In genomic region chr13:90722599-90723532, GRCm38 (mm10) we compare ENCODE assay signal across 16 mouse cellular contexts.
DNase-seq lines count a peak whose midpoint lies in the region; ATAC-seq and TF ChIP-seq lines count a peak whose summit lies in the region.
"Had no signal": no experiment of that assay in that cellular context is flagged by ENCODE, and none has a peak within 500 bp of the region (broad histone marks: within the 10 kb centered on the region; RNA-seq: fewer than 3 reads in every experiment).

No protein-coding gene starts in this region.

- no peaks in the 10 kb centered on the region for H3K36me3 ChIP-seq in forebrain, embryonic 12.5 days (replicated peaks)
- H3K36me3 ChIP-seq in forebrain, embryonic 11.5 days (ENCODE audit: control insufficient read depth, insufficient read depth, low read length), result no peaks in the 10 kb centered on the region
- H3K36me3 ChIP-seq in kidney, postnatal 0 days (ENCODE audit: insufficient read depth, low read length), result no peaks in the 10 kb centered on the region
- H3K36me3 ChIP-seq in neural tube, embryonic 14.5 days (ENCODE audit: control insufficient read depth, insufficient read depth, low read length), result no peaks in the 10 kb centered on the region
- no peaks in the 10 kb centered on the region for H3K36me3 ChIP-seq in neural tube, embryonic 15.5 days
- H3K36me3 ChIP-seq: liver, embryonic 12.5 days; stomach, embryonic 15.5 days had no signal

- no peak overlapping the region for H3K4me3 ChIP-seq in forebrain, embryonic 12.5 days (replicated peaks)
- H3K4me3 ChIP-seq in forebrain, embryonic 11.5 days (ENCODE audit: low read depth, low read length), result no peak overlapping the region
- no peak overlapping the region for H3K4me3 ChIP-seq in kidney, postnatal 0 days (replicated peaks; ENCODE audit: low read depth, low read length)
- H3K4me3 ChIP-seq in neural tube, embryonic 14.5 days (ENCODE audit: low read depth, low read length), result no peak overlapping the region
- no peak overlapping the region for H3K4me3 ChIP-seq in neural tube, embryonic 15.5 days (replicated peaks)
- H3K4me3 ChIP-seq: heart, adult 2 months; liver, embryonic 12.5 days; stomach, embryonic 15.5 days had no signal

- no peak for TF ChIP-seq CTCF in kidney, postnatal 0 days (IDR thresholded peaks at IDR 0.05; ENCODE audit: low read depth)

- no peak overlapping the region for H3K27ac ChIP-seq in forebrain, embryonic 12.5 days
- H3K27ac ChIP-seq in forebrain, embryonic 11.5 days (ENCODE audit: low read depth, low read length), result no peak overlapping the region
- no peak overlapping the region for H3K27ac ChIP-seq in kidney, postnatal 0 days
- H3K27ac ChIP-seq in neural tube, embryonic 14.5 days (ENCODE audit: low read depth, low read length), result no peak overlapping the region
- no peak overlapping the region for H3K27ac ChIP-seq in neural tube, embryonic 15.5 days (replicated peaks)
- H3K27ac ChIP-seq: heart, adult 2 months; liver, embryonic 12.5 days; stomach, embryonic 15.5 days had no signal

- no peak overlapping the region for H3K9ac ChIP-seq in forebrain, embryonic 12.5 days
- no peak overlapping the region for H3K9ac ChIP-seq in forebrain, embryonic 11.5 days (ENCODE audit: low read length)
- no peak overlapping the region for H3K9ac ChIP-seq in kidney, postnatal 0 days (ENCODE audit: low read depth, low read length)
- no peak overlapping the region for H3K9ac ChIP-seq in neural tube, embryonic 14.5 days (replicated peaks; ENCODE audit: low read depth, low read length)
- no peak overlapping the region for H3K9ac ChIP-seq in neural tube, embryonic 15.5 days (replicated peaks)
- H3K9ac ChIP-seq: liver, embryonic 12.5 days; stomach, embryonic 15.5 days had no signal

- 85% methylated on average over 8 of the region's 8 CpGs for WGBS in forebrain, embryonic 12.5 days
- 81% methylated on average over 8 of the region's 8 CpGs for WGBS in forebrain, embryonic 11.5 days
- WGBS in kidney, postnatal 0 days, result 33% methylated on average over 8 of the region's 8 CpGs
- 56% methylated on average over 8 of the region's 8 CpGs for WGBS in neural tube, embryonic 14.5 days
- 60% methylated on average over 8 of the region's 8 CpGs for WGBS in neural tube, embryonic 15.5 days

- ATAC-seq in forebrain, embryonic 12.5 days (ENCODE audit: low FRiP score), result 0 out of 2 replicates have a peak, but pooled peaks have one; percentile 17
- no peak for ATAC-seq in forebrain, embryonic 11.5 days (replicated peaks; ENCODE audit: low FRiP score)
- peak; percentile 57 for ATAC-seq in kidney, postnatal 0 days (replicated peaks; ENCODE audit: low FRiP score, low read depth)
- ATAC-seq in neural tube, embryonic 14.5 days (ENCODE audit: low read depth), result 0 out of 2 replicates have a peak, but pooled peaks have one; percentile 14
- no peak for ATAC-seq in neural tube, embryonic 15.5 days (ENCODE audit: low FRiP score)
- ATAC-seq: intestine, embryonic 16.5 days; liver, embryonic 12.5 days; Patski had no signal

- intact Hi-C loops in heart, postnatal 10 days (cut with DNase I), result no loop called here

- DNase-seq in forebrain, embryonic 11.5 days (ENCODE audit: low spot score), result no peak
- DNase-seq in kidney, postnatal 0 days (ENCODE audit: low spot score), result peak; percentile 79
- no peak for DNase-seq in kidney, postnatal 10 days
- DNase-seq in heart, postnatal 10 days, result no peak
- DNase-seq in adrenal gland, adult 8-10 months, result no peak
- DNase-seq: cerebellum, adult 2 months; heart, adult 2 months; heart, postnatal 14 days; thymus, postnatal 14 days had no signal

- H3K27me3 ChIP-seq in forebrain, embryonic 12.5 days, result no peaks in the 10 kb centered on the region
- no peaks in the 10 kb centered on the region for H3K27me3 ChIP-seq in forebrain, embryonic 11.5 days (ENCODE audit: control insufficient read depth, insufficient read depth, low read length)
- no peaks in the 10 kb centered on the region for H3K27me3 ChIP-seq in kidney, postnatal 0 days (ENCODE audit: insufficient read depth, low read length)
- no peaks in the 10 kb centered on the region for H3K27me3 ChIP-seq in neural tube, embryonic 14.5 days (ENCODE audit: control insufficient read depth, insufficient read depth, low read length)
- no peaks in the 10 kb centered on the region for H3K27me3 ChIP-seq in neural tube, embryonic 15.5 days (replicated peaks)
- H3K27me3 ChIP-seq: liver, embryonic 12.5 days; Patski; stomach, embryonic 15.5 days had no signal

- H3K9me3 ChIP-seq in forebrain, embryonic 12.5 days, result no peaks in the 10 kb centered on the region
- H3K9me3 ChIP-seq in forebrain, embryonic 11.5 days (ENCODE audit: control insufficient read depth, low read length), result no peaks in the 10 kb centered on the region
- no peaks in the 10 kb centered on the region for H3K9me3 ChIP-seq in kidney, postnatal 0 days (replicated peaks; ENCODE audit: low read length)
- H3K9me3 ChIP-seq in neural tube, embryonic 14.5 days (ENCODE audit: control insufficient read depth, low read length), result no peaks in the 10 kb centered on the region
- H3K9me3 ChIP-seq in neural tube, embryonic 15.5 days (replicated peaks), result no peaks in the 10 kb centered on the region
- H3K9me3 ChIP-seq: liver, embryonic 12.5 days; stomach, embryonic 15.5 days had no signal

- H3K4me2 ChIP-seq in forebrain, embryonic 12.5 days, result no peak overlapping the region
- no peak overlapping the region for H3K4me2 ChIP-seq in forebrain, embryonic 11.5 days (ENCODE audit: low read depth, low read length, severe bottlenecking)
- no peak overlapping the region for H3K4me2 ChIP-seq in kidney, postnatal 0 days (ENCODE audit: low read length)
- no peak overlapping the region for H3K4me2 ChIP-seq in neural tube, embryonic 14.5 days (ENCODE audit: low read depth, low read length)
- no peak overlapping the region for H3K4me2 ChIP-seq in neural tube, embryonic 15.5 days
- H3K4me2 ChIP-seq: liver, embryonic 12.5 days; stomach, embryonic 15.5 days had no signal

- H3K4me1 ChIP-seq in forebrain, embryonic 12.5 days, result peaks cover 6% of the 10 kb centered on the region; the same call in 1 of the 2 replicates
- no peaks in the 10 kb centered on the region for H3K4me1 ChIP-seq in forebrain, embryonic 11.5 days (replicated peaks; ENCODE audit: control insufficient read depth, insufficient read depth, low read length)
- no peaks in the 10 kb centered on the region; the same call in 1 of the 2 replicates for H3K4me1 ChIP-seq in kidney, postnatal 0 days (replicated peaks; ENCODE audit: insufficient read depth, low read length)
- H3K4me1 ChIP-seq in neural tube, embryonic 14.5 days (ENCODE audit: control insufficient read depth, insufficient read depth, low read length), result no peaks in the 10 kb centered on the region
- peaks cover 7% of the 10 kb centered on the region for H3K4me1 ChIP-seq in neural tube, embryonic 15.5 days
- H3K4me1 ChIP-seq: liver, embryonic 12.5 days; stomach, embryonic 15.5 days had no signal

Comparison
In these comparisons a context has a peak if more than half of its experiments do, and no peak if none do; other contexts are left out.
1. ATAC-seq: peak in forebrain, embryonic 12.5 days (single experiment), kidney, postnatal 0 days (single experiment) and neural tube, embryonic 14.5 days (single experiment); none in forebrain, embryonic 11.5 days (single experiment) and neural tube, embryonic 15.5 days (single experiment).